Mouse (Mus musculus) large intestine, adult 2 months (tissue): ENCODE data around the gene Ikbkg. TPM values are rescaled to one million over a fixed set of nuclear protein-coding genes. Genes with fewer than 3 reads are reported as not detected.
"Not testable (repeated sequence)": the region's sequence is repeated elsewhere in the genome, so short reads cannot be mapped to it uniquely, and the experiment has no call there.

Experiments used
- DNase-seq: peaks from one replicate; pipeline ENCODE4 v3.0.0-alpha.2; 2012; ENCODE audit warnings: low read depth, low spot score
- WGBS: fragments of 180-500 bp; shearing (Covaris S2); methylation state at CpG from one replicate; pipeline ENCODE4 v1.1.7; 2018; 5-methylcytosine and 5-hydroxymethylcytosine counted together
- polyA plus RNA-seq: library from polyadenylated mRNA; depleted of rRNA; stranded (reverse); fragments of >200 nt; gene quantifications from 2 replicates; pipeline ENCODE4 v1.2.3, GENCODE M21; 2012; rRNA removed

The Ikbkg gene
- polyA plus RNA-seq, 1 experiment: 7.0 TPM

- peak; percentile 57 for DNase-seq
- WGBS: 16% methylated on average over 22 of the region's 22 CpGs
Observed at GRCm38 (mm10) chrX:74429290-74429821, 36.3 kb downstream of the Ikbkg start.

DNA sequence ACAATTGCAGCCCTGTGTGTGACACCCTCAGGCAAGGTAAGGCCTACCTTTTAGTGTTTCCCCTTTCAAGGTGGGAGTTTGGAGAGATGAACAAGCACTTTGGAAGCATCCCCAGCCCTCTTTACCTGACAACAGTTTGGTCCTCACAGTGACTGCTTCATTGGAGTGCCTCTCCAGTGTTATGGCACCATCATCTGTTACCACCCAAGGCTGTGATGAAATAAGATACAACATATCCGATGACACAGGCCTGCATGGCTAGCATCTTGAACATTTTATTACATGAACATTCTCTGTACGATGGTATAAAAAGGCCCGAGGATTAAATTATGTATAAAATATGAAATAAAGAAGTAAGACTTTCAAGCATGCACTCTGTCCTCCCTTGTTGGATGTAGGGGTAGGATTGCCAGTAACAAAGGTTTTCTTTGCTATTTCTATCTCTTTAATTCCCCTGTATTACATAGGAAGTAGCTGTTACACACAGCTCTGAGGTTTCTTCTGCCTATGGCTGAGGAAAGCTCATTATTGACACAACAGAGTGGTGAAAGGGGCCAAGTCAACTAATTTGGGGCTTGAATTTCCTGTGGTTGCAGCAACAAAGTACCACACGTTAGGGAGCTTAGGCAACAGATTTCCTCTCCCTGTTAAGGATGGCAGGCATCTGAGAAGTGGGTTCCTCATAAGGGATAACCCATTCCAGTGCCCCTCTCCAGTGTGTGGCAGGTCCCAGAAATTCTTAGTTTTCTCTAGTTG lies 58.2 kb downstream of the Ikbkg start:
- 74% methylated on average over 4 of the region's 4 CpGs for WGBS
- DNase-seq: no peak

- no peak for DNase-seq
- 15% methylated on average over 4 of the region's 4 CpGs for WGBS
Observed at GRCm38 (mm10) chrX:74452773-74453172, 59.7 kb downstream of the Ikbkg start.

DNA sequence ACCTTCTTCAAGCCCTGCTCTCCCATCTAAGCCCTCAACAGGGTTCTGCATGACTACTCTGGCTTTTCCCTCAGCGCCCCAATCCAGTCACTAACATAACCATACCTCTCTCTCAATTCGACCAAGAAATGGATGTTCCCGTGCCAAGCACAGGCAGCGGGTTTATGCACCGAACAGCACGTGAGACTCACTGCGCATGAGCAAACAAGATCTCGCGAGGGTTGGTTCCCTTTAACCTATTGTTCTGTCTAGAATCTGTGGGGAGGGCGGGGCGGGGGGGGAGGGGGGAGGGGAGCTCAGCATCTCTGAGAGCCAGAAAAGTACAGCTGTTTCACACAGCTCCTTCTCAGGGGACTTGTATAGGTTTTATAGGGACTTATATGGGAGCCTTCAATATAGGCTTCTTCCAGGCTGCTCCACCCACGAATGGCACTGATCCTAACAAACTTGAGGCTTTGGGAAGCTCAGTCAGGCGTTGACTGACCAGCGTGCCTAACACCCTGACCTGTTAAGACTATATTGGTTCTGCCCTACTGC lies 88.3 kb downstream of the Ikbkg start, which contains the start of gene Gm6880:
TSS of gene Gm6880 (minus strand) at position 51 of the 537 bp plus-strand sequence.
- DNase-seq: not testable (repeated sequence)
- WGBS: 63% methylated on average over 13 of the region's 14 CpGs

GRCm38 (mm10) chrX:74497131-74497530 lies 104.0 kb downstream of the Ikbkg start:
- WGBS: 67% methylated on average over 1 of the region's 1 CpGs
- no peak for DNase-seq

Other genes starting within 250 kb of the Ikbkg start
- gene Tex28, start 225.5 kb upstream of the Ikbkg start, polyA plus RNA-seq: not detected in 2 replicates
- gene Tktl1, start 216.0 kb upstream of the Ikbkg start, polyA plus RNA-seq: 0.04 TPM in 1 of 2 replicates, not detected in the other
- 553 and 589 TPM in 2 replicates for gene Flna, start 143.5 kb upstream of the Ikbkg start, polyA plus RNA-seq
- gene Emd, start 138.6 kb upstream of the Ikbkg start, polyA plus RNA-seq: 44.3 and 48.8 TPM in 2 replicates
- 1,702 and 1,771 TPM in 2 replicates for gene Rpl10, start 122.5 kb upstream of the Ikbkg start, polyA plus RNA-seq
- 63.1 and 89.6 TPM in 2 replicates for gene Taz, start 111.4 kb upstream of the Ikbkg start, polyA plus RNA-seq
- 20.5 and 25.7 TPM in 2 replicates for gene Dnase1l1, start 111.0 kb upstream of the Ikbkg start, polyA plus RNA-seq
- gene Atp6ap1, start 96.2 kb upstream of the Ikbkg start, polyA plus RNA-seq: 141 and 214 TPM in 2 replicates
- 138 and 150 TPM in 2 replicates for gene Gdi1, start 88.3 kb upstream of the Ikbkg start, polyA plus RNA-seq
- 7.1 and 8.9 TPM in 2 replicates for gene Fam50a, start 80.3 kb upstream of the Ikbkg start, polyA plus RNA-seq
- gene Plxna3, start 64.2 kb upstream of the Ikbkg start, polyA plus RNA-seq: 3.0 and 5.0 TPM in 2 replicates
- 45.0 and 58.7 TPM in 2 replicates for gene Lage3, start 39.7 kb upstream of the Ikbkg start, polyA plus RNA-seq
- 45.9 and 52.2 TPM in 2 replicates for gene Ubl4a, start 20.1 kb upstream of the Ikbkg start, polyA plus RNA-seq
- gene Slc10a3, start 19.9 kb upstream of the Ikbkg start, polyA plus RNA-seq: 13.6 and 15.2 TPM in 2 replicates
- 25.0 and 28.0 TPM in 2 replicates for gene Fam3a, start within 50 bp of the Ikbkg start, polyA plus RNA-seq
- gene G6pdx, start 35.9 kb downstream of the Ikbkg start, polyA plus RNA-seq: 40.5 and 60.0 TPM in 2 replicates
- not detected in 2 replicates for gene Gm6880, start 88.1 kb downstream of the Ikbkg start, polyA plus RNA-seq
- gene Olfr1326-ps1, start 181.6 kb downstream of the Ikbkg start, polyA plus RNA-seq: not detected in 2 replicates
- not detected in 2 replicates for gene Olfr1325, start 199.4 kb downstream of the Ikbkg start, polyA plus RNA-seq